Mouse (Mus musculus) intestine, postnatal 0 days (tissue): ENCODE results near the gene Zfp280d. TPM values are rescaled to one million over a fixed set of nuclear protein-coding genes. Genes with fewer than 3 reads are reported as not detected.

Source experiments
- ATAC-seq: fragments of 200-750 bp; cut with Nextera tagmentation; 2 replicates; pipeline ENCODE4 v1.8.0; 2017; ENCODE audit warnings: mild to moderate bottlenecking, moderate TSS enrichment, moderate library complexity
- H3K27ac ChIP-seq: fragments of 300-500 bp; sonication (generic); 2 replicates; pipeline ENCODE4 v1.5.1; 2014; ENCODE audit warnings: mild to moderate bottlenecking, low read depth, low read length, moderate library complexity
- H3K27me3 ChIP-seq: fragments of 300-500 bp; sonication (generic); replicated peaks from 2 replicates; pipeline ENCODE4 v1.6.1; 2014; ENCODE audit warnings: low read length, mixed read lengths; ENCODE audit not compliant: control insufficient read depth, insufficient read depth
- H3K36me3 ChIP-seq: fragments of 300-500 bp; sonication (generic); 2 replicates; pipeline ENCODE4 v1.6.1; 2014; ENCODE audit warnings: mild to moderate bottlenecking, moderate library complexity; ENCODE audit not compliant: control insufficient read depth, insufficient read depth
- H3K4me1 ChIP-seq: fragments of 300-500 bp; sonication (generic); replicated peaks from 2 replicates; pipeline ENCODE4 v1.6.1; 2014; ENCODE audit warnings: antibody characterized with exemption, low read length, mixed read lengths; ENCODE audit not compliant: control insufficient read depth, insufficient read depth
- H3K4me2 ChIP-seq: fragments of 300-500 bp; sonication (generic); replicated peaks from 2 replicates; pipeline ENCODE4 v1.6.1; 2014; ENCODE audit warnings: low read depth, mild to moderate bottlenecking, moderate library complexity
- H3K4me3 ChIP-seq: fragments of 300-500 bp; sonication (generic); 2 replicates; pipeline ENCODE4 v1.5.1; 2014; ENCODE audit warnings: low read depth, low read length
- H3K9ac ChIP-seq: fragments of 300-500 bp; sonication (generic); 2 replicates; pipeline ENCODE4 v1.6.1; 2014; ENCODE audit warnings: mild to moderate bottlenecking, low read depth, low read length
- H3K9me3 ChIP-seq: fragments of 300-500 bp; sonication (generic); 2 replicates; pipeline ENCODE4 v1.6.1; 2016; ENCODE audit warnings: mixed run types; ENCODE audit not compliant: control insufficient read depth
- CTCF ChIP-seq: sonication (generic); IDR thresholded peaks from 2 replicates; pipeline ENCODE4 v1.5.1; 2016; ENCODE audit warnings: low read depth, mild to moderate bottlenecking, control low read depth, antibody characterized with exemption, moderate library complexity
- WGBS: fragments of 180-500 bp; shearing (Covaris S2); extraction: QIAGEN DNeasy Blood & Tissue Kit; methylation state at CpG from one replicate; pipeline ENCODE4 v1.1.7; 2014; 5-methylcytosine and 5-hydroxymethylcytosine counted together
- polyA plus RNA-seq: library from polyadenylated mRNA; unstranded; fragments of >200 nt; fragmentation: Nextera tagmentation; extraction: Ambion mirVana; gene quantifications from 2 replicates; pipeline ENCODE4 v1.2.1, GENCODE M21; 2015

Zfp280d gene
- 11.5 and 14.3 TPM in 2 replicates for polyA plus RNA-seq

- Histone ChIP-seq H3K4me1 (no peaks in the 10 kb centered on the region; the same call in 1 of the 2 replicates), H3K27me3 (no peaks in the 10 kb centered on the region), H3K4me2 (peak within 1 kb of the TSS; percentile 77), H3K9ac (peak within 1 kb of the TSS; percentile 97), H3K4me3 (peak within 1 kb of the TSS; percentile 69), H3K9me3 (no peaks in the 10 kb centered on the region), H3K27ac (peak within 1 kb of the TSS; percentile 99), H3K36me3 (no peaks in the 10 kb centered on the region)
- WGBS = 1% methylated on average over 53 of the region's 57 CpGs
- peak; percentile 98 for ATAC-seq
- no peak for TF ChIP-seq CTCF
Observed at GRCm38 (mm10) chr9:72274677-72275076, at the start of gene Zfp280d. TSS of gene Zfp280d (plus strand) at chr9:72274860.

- Histone ChIP-seq H3K36me3 (no peaks in the 10 kb centered on the region), H3K4me2 (no peak overlapping the region), H3K4me1 (no peaks in the 10 kb centered on the region), H3K27me3 (no peaks in the 10 kb centered on the region), H3K27ac (no peak overlapping the region), H3K4me3 (no peak overlapping the region), H3K9ac (no peak overlapping the region), H3K9me3 (no peaks in the 10 kb centered on the region)
- no peak for TF ChIP-seq CTCF
- WGBS = 56% methylated on average over 6 of the region's 6 CpGs
- ATAC-seq = no peak
Observed at GRCm38 (mm10) chr9:72226536-72226935, 48.1 kb upstream of the Zfp280d start.

DNA sequence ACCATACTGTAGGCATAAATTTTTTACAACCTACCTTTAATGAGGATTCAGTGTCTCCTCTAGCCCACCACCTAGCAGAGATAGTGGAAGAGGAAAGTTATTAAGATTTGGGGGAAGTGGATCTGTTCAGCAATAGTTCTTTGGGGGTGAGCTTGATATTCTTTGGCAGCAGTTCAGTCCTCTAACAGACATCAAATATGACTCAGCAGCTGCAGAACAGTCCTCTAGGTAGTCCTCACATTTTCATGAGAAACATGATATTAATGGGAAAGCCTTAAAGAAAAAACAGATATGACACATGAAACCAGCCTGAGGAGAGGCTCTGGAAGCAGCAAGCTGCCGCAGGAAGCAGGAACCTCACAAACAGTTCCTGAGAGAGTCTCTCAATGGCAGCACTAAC, 22.0 kb upstream of the Zfp280d start:
- H3K9me3 ChIP-seq = no peaks in the 10 kb centered on the region
- no peak for ATAC-seq

GRCm38 (mm10) chr9:72255227-72255626, 19.4 kb upstream of the Zfp280d start:
- no peak for ATAC-seq

More for the DNA sequence above, 22.0 kb upstream of the Zfp280d start:
- Histone ChIP-seq H3K36me3 (no peaks in the 10 kb centered on the region), H3K4me1 (no peaks in the 10 kb centered on the region), H3K27me3 (no peaks in the 10 kb centered on the region), H3K27ac (no peak overlapping the region), H3K4me2 (no peak overlapping the region), H3K9ac (no peak overlapping the region), H3K4me3 (no peak overlapping the region)
- TF ChIP-seq CTCF = no peak
- 100% methylated on average over 1 of the region's 1 CpGs for WGBS

DNA sequence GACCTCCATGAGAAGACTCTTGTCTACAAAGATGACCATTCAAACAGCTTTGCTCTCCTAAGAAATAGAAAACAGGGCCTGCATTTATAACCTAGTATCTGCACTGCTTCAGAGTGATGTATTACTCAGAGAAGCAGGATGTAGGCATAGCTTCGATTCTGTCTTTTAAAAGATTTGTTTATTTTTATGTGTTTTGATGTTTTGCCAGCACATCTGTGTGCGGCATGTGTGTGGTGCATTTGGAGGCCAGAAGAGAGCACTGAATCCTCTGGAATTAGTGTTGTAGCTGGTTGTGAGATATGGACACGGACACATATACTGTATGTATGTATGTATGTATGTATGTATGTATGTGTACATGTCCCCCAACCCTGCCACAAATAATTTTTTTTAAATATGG, 18.0 kb upstream of the Zfp280d start:
- Histone ChIP-seq H3K27ac (no peak overlapping the region), H3K4me3 (no peak overlapping the region), H3K9ac (no peak overlapping the region), H3K27me3 (no peaks in the 10 kb centered on the region), H3K4me1 (no peaks in the 10 kb centered on the region), H3K36me3 (no peaks in the 10 kb centered on the region), H3K9me3 (no peaks in the 10 kb centered on the region), H3K4me2 (no peak overlapping the region)
- no peak for TF ChIP-seq CTCF
- WGBS = 64% methylated on average over 3 of the region's 3 CpGs
- ATAC-seq = no peak

More at GRCm38 (mm10) chr9:72255227-72255626, 19.4 kb upstream of the Zfp280d start:
- Histone ChIP-seq H3K4me2 (no peak overlapping the region), H3K27me3 (no peaks in the 10 kb centered on the region), H3K4me3 (no peak overlapping the region), H3K36me3 (no peaks in the 10 kb centered on the region), H3K4me1 (no peaks in the 10 kb centered on the region), H3K27ac (no peak overlapping the region), H3K9me3 (no peaks in the 10 kb centered on the region), H3K9ac (no peak overlapping the region)
- 100% methylated on average over 1 of the region's 1 CpGs for WGBS
- no peak for TF ChIP-seq CTCF

DNA sequence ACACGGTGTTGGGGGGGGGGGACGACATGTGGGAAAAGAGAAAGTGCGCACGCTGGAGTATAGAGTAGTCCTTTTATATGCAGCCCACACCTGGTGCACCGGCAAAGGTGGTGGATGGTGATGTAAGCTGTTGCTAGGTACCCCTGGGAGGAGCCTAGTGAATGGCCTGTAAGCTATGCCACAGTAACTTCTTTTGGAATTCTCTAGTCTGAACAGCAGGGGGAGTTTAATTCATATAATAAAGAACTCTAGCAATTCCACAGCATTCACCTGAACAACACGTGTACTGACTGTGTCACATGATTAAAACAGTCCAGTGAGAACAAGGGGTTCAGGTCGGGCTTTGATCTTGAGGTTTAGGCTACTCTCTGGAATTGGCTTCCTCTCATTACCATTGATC, 14.3 kb upstream of the Zfp280d start:
- ATAC-seq = peak; percentile 85
- Histone ChIP-seq H3K36me3 (no peaks in the 10 kb centered on the region), H3K4me1 (no peaks in the 10 kb centered on the region), H3K4me2 (no peak overlapping the region), H3K9me3 (no peaks in the 10 kb centered on the region), H3K27me3 (no peaks in the 10 kb centered on the region), H3K4me3 (no peak overlapping the region), H3K9ac (no peak overlapping the region), H3K27ac (no peak overlapping the region)
- 20% methylated on average over 6 of the region's 7 CpGs for WGBS
- TF ChIP-seq CTCF = peak; percentile 60

DNA sequence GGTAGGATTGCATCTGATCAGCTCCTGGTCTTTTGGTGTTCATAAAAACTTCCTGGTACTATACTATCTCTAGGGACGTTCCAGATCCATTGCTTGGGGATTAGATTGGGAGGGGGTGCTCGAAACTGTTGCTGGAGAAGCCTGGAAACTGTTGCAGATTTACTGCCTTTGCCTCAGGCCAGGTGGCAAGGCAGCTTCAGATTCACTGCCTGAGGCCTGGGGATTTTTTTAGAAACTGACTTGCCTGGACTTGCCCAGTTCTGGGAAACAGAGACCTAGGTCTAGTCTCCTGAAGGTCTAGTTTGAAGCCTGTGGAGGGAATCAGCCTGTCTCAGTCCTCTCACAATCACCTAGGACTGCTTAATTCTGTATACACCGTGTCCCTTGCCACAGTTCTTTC, 9.8 kb upstream of the Zfp280d start:
- TF ChIP-seq CTCF = no peak
- Histone ChIP-seq H3K4me1 (no peaks in the 10 kb centered on the region), H3K36me3 (no peaks in the 10 kb centered on the region), H3K9ac (no peak overlapping the region), H3K9me3 (no peaks in the 10 kb centered on the region), H3K27ac (no peak overlapping the region), H3K27me3 (no peaks in the 10 kb centered on the region), H3K4me3 (no peak overlapping the region), H3K4me2 (no peak overlapping the region)
- no peak for ATAC-seq
- WGBS = 66% methylated on average over 3 of the region's 3 CpGs
